Mouse (Mus musculus) bone marrow, adult 2 months (tissue): Measurements from ENCODE around the gene Setd1a.

Source experiments
- CTCF ChIP-seq: fragments of 200-500 bp; IDR thresholded peaks from 2 replicates; pipeline ENCODE4 v1.5.1; 2011; ENCODE audit warnings: low read length, control low read depth; ENCODE audit not compliant: control insufficient read depth, insufficient read depth
- POLR2A ChIP-seq: fragments of 200-500 bp; IDR thresholded peaks from 2 replicates; pipeline ENCODE4 v1.6.1; 2011; ENCODE audit warnings: low read depth, mild to moderate bottlenecking, control low read depth, low read length, borderline replicate concordance; ENCODE audit not compliant: control insufficient read depth

- TF ChIP-seq POLR2A (no peak), CTCF (peak; percentile 47; the same call in 1 of the 2 replicates)
Measured at GRCm38 (mm10) chr7:127815954-127816821, 39.7 kb downstream of the Setd1a start.
